10 mouse cellular contexts compared by ENCODE assay signal in genomic region chr2:60747590-60747989, GRCm38 (mm10). TPM values are rescaled to one million over a fixed set of nuclear protein-coding genes. Genes with fewer than 3 reads are reported as not detected.
DNase-seq lines count a peak whose midpoint lies in the region; ATAC-seq and TF ChIP-seq lines count a peak whose summit lies in the region.
"Had no signal": no experiment of that assay in that cellular context is flagged by ENCODE, and none has a peak within 500 bp of the region (broad histone marks: within the 10 kb centered on the region; RNA-seq: fewer than 3 reads in every experiment).

No protein-coding gene starts in this region.

- no peak overlapping the region for H3K4me3 ChIP-seq in kidney, adult 2 months (ENCODE audit: insufficient read depth, low read depth, low read length)
- H3K4me3 ChIP-seq in embryonic facial prominence, embryonic 14.5 days (ENCODE audit: low read depth, low read length) = no peak overlapping the region
- no peak overlapping the region for H3K4me3 ChIP-seq in heart, embryonic 16.5 days (ENCODE audit: low read length)
- H3K4me3 ChIP-seq in lung, embryonic 15.5 days = no peak overlapping the region
- H3K4me3 ChIP-seq: hindbrain, embryonic 12.5 days had no signal

- TF ChIP-seq CTCF in kidney, adult 2 months (conservative IDR thresholded peaks at IDR 0.05; ENCODE audit: insufficient read depth, insufficient read length, low read depth, low read length) = no peak

- WGBS in kidney, adult 2 months = 36% methylated on average over 3 of the region's 3 CpGs
- WGBS in embryonic facial prominence, embryonic 14.5 days = 64% methylated on average over 3 of the region's 3 CpGs
- 35% methylated on average over 3 of the region's 3 CpGs for WGBS in heart, embryonic 16.5 days
- WGBS in lung, embryonic 15.5 days = 39% methylated on average over 3 of the region's 3 CpGs

- H3K4me1 ChIP-seq in kidney, adult 2 months (ENCODE audit: control insufficient read depth, insufficient read depth, low read length) = no peaks in the 10 kb centered on the region
- no peaks in the 10 kb centered on the region for H3K4me1 ChIP-seq in embryonic facial prominence, embryonic 14.5 days (ENCODE audit: control insufficient read depth, insufficient read depth, low read length)
- peaks cover 12% of the 10 kb centered on the region for H3K4me1 ChIP-seq in heart, embryonic 16.5 days (ENCODE audit: control insufficient read depth, insufficient read depth, low read length)
- peaks cover 11% of the 10 kb centered on the region for H3K4me1 ChIP-seq in lung, embryonic 15.5 days
- H3K4me1 ChIP-seq: hindbrain, embryonic 12.5 days had no signal

- H3K27me3 ChIP-seq in kidney, adult 2 months (replicated peaks; ENCODE audit: control insufficient read depth, insufficient read depth, low read length) = no peaks in the 10 kb centered on the region
- no peaks in the 10 kb centered on the region for H3K27me3 ChIP-seq in embryonic facial prominence, embryonic 14.5 days (replicated peaks; ENCODE audit: control insufficient read depth, insufficient read depth, low read length)
- H3K27me3 ChIP-seq in heart, embryonic 16.5 days (ENCODE audit: control insufficient read depth, insufficient read depth, low read length) = no peaks in the 10 kb centered on the region
- H3K27me3 ChIP-seq in lung, embryonic 15.5 days = no peaks in the 10 kb centered on the region
- H3K27me3 ChIP-seq: hindbrain, embryonic 12.5 days had no signal

- ATAC-seq in embryonic facial prominence, embryonic 14.5 days (ENCODE audit: low read depth) = peak; percentile 73
- ATAC-seq in heart, embryonic 16.5 days (replicated peaks; ENCODE audit: extremely low read depth, insufficient read depth, low FRiP score) = peak; percentile 52
- peak; percentile 76; the same call in 1 of the 2 replicates for ATAC-seq in lung, embryonic 15.5 days (ENCODE audit: borderline replicate concordance, extremely low read depth, low FRiP score, low TSS enrichment)
- no peak for ATAC-seq in megakaryocyte-erythroid progenitor cell, adult 5-6 weeks (replicated peaks; ENCODE audit: low FRiP score, low TSS enrichment, poor library complexity, severe bottlenecking)

- peak; percentile 27 for DNase-seq in kidney, adult 2 months
- DNase-seq in kidney, adult 11 months = no peak
- peak; percentile 41 for DNase-seq in embryonic facial prominence, embryonic 14.5 days (ENCODE audit: low spot score)
- no peak for DNase-seq in neural tube, embryonic 10.5 days (ENCODE audit: extremely low spot score, low spot score)
- no peak for DNase-seq in T-cell, adult 2 months (ENCODE audit: low spot score)
- DNase-seq: thymus, adult 18-20 months had no signal

- no peak overlapping the region for H3K27ac ChIP-seq in kidney, adult 2 months (ENCODE audit: insufficient read depth, low read depth, low read length)
- no peak overlapping the region for H3K27ac ChIP-seq in embryonic facial prominence, embryonic 14.5 days (replicated peaks; ENCODE audit: low read depth, low read length)
- H3K27ac ChIP-seq in heart, embryonic 16.5 days (ENCODE audit: low read length) = peak overlapping the region; percentile 4; the same call in 1 of the 2 replicates
- peak overlapping the region; percentile 1; the same call in 1 of the 2 replicates for H3K27ac ChIP-seq in lung, embryonic 15.5 days
- H3K27ac ChIP-seq: hindbrain, embryonic 12.5 days had no signal

- TF ChIP-seq POLR2A in kidney, adult 2 months (IDR thresholded peaks at IDR 0.05; ENCODE audit: low read depth, low read length) = no peak

- H3K36me3 ChIP-seq in kidney, adult 2 months (ENCODE audit: control insufficient read depth, insufficient read depth, low read length) = no peaks in the 10 kb centered on the region
- peaks cover 19% of the 10 kb centered on the region; the same call in 1 of the 2 replicates for H3K36me3 ChIP-seq in embryonic facial prominence, embryonic 14.5 days (ENCODE audit: control insufficient read depth, insufficient read depth, low read length)
- peaks cover 12% of the 10 kb centered on the region for H3K36me3 ChIP-seq in heart, embryonic 16.5 days (ENCODE audit: control insufficient read depth, insufficient read depth)
- peaks cover 8% of the 10 kb centered on the region for H3K36me3 ChIP-seq in lung, embryonic 15.5 days
- H3K36me3 ChIP-seq: hindbrain, embryonic 12.5 days had no signal

- no peaks in the 10 kb centered on the region for H3K9me3 ChIP-seq in embryonic facial prominence, embryonic 14.5 days (ENCODE audit: control insufficient read depth, low read length)
- no peaks in the 10 kb centered on the region for H3K9me3 ChIP-seq in heart, embryonic 16.5 days (replicated peaks; ENCODE audit: control insufficient read depth, low read length)
- H3K9me3 ChIP-seq in lung, embryonic 15.5 days = no peaks in the 10 kb centered on the region
- H3K9me3 ChIP-seq: hindbrain, embryonic 12.5 days had no signal

- H3K4me2 ChIP-seq in embryonic facial prominence, embryonic 14.5 days (ENCODE audit: low read depth, low read length) = no peak overlapping the region
- H3K4me2 ChIP-seq in heart, embryonic 16.5 days (ENCODE audit: low read depth, low read length) = no peak overlapping the region
- no peak overlapping the region for H3K4me2 ChIP-seq in lung, embryonic 15.5 days
- H3K4me2 ChIP-seq: hindbrain, embryonic 12.5 days had no signal

- no peak overlapping the region for H3K9ac ChIP-seq in embryonic facial prominence, embryonic 14.5 days (ENCODE audit: low read depth, low read length)
- H3K9ac ChIP-seq in heart, embryonic 16.5 days (ENCODE audit: low read length) = no peak overlapping the region
- no peak overlapping the region for H3K9ac ChIP-seq in lung, embryonic 15.5 days
- H3K9ac ChIP-seq: hindbrain, embryonic 12.5 days had no signal

RNA-seq across cellular contexts. Expression of gene Itgb6, which starts 25.1 kb away (rescaled TPM):
- polyA plus RNA-seq in kidney, adult 2 months (2012; rRNA removed) = 55.8 and 74.0 TPM in 2 replicates
- 3.6 and 4.0 TPM in 2 replicates for polyA plus RNA-seq in embryonic facial prominence, embryonic 14.5 days (2014; fragmentation: Nextera tagmentation; extraction: Ambion mirVana)
- polyA plus RNA-seq in heart, embryonic 16.5 days (2015; fragmentation: Nextera tagmentation; extraction: Ambion mirVana) = 0.28 and 0.67 TPM in 2 replicates
- 6.4 and 7.3 TPM in 2 replicates for polyA plus RNA-seq in lung, embryonic 15.5 days (2015; fragmentation: Nextera tagmentation; extraction: Ambion mirVana)
- not detected in 2 replicates for total RNA-seq in megakaryocyte-erythroid progenitor cell, adult 5-6 weeks (2014; fragmentation: Nextera tagmentation)
- total RNA-seq in megakaryocyte-erythroid progenitor cell, adult 5-6 weeks (2017) = not detected in 2 replicates

Comparison
In these comparisons a context has a peak if more than half of its experiments do, and no peak if none do; other contexts are left out.
1. DNase-seq: peak in kidney, adult 2 months (single experiment) and embryonic facial prominence, embryonic 14.5 days (single experiment); none in kidney, adult 11 months (single experiment), neural tube, embryonic 10.5 days (single experiment) and T-cell, adult 2 months (single experiment).
2. H3K27ac ChIP-seq: peak in heart, embryonic 16.5 days (single experiment) and lung, embryonic 15.5 days (single experiment); none in kidney, adult 2 months (single experiment) and embryonic facial prominence, embryonic 14.5 days (single experiment).